Mouse (Mus musculus) limb, embryonic 11.5 days (tissue): ENCODE data around the gene Pmpca. TPM values are rescaled to one million over a fixed set of nuclear protein-coding genes. Genes with fewer than 3 reads are reported as not detected.

Source experiments
- ATAC-seq: fragments of 200-750 bp; cut with Nextera tagmentation; 2 replicates; pipeline ENCODE4 v1.8.0; 2017; ENCODE audit warnings: low read depth; ENCODE audit not compliant: insufficient number of reproducible peaks, low FRiP score, low TSS enrichment
- DNase-seq: peaks from one replicate; pipeline ENCODE4 v3.0.0-alpha.2; 2015; ENCODE audit warnings: low spot score
- H3K27ac ChIP-seq: fragments of 300-500 bp; sonication (generic); replicated peaks from 2 replicates; pipeline ENCODE4 v1.5.1; 2014; ENCODE audit warnings: low read depth, mild to moderate bottlenecking, low read length
- H3K27me3 ChIP-seq: fragments of 300-500 bp; sonication (generic); 2 replicates; pipeline ENCODE4 v1.6.1; 2014; ENCODE audit warnings: mild to moderate bottlenecking, low read length, mixed read lengths; ENCODE audit not compliant: control insufficient read depth, insufficient read depth
- H3K36me3 ChIP-seq: fragments of 300-500 bp; sonication (generic); 2 replicates; pipeline ENCODE4 v1.6.1; 2014; ENCODE audit warnings: mild to moderate bottlenecking, low read length, moderate library complexity, mixed read lengths; ENCODE audit not compliant: control insufficient read depth, insufficient read depth
- H3K4me1 ChIP-seq: fragments of 300-500 bp; sonication (generic); 2 replicates; pipeline ENCODE4 v1.6.1; 2014; ENCODE audit warnings: low read length, mixed read lengths; ENCODE audit not compliant: control insufficient read depth, insufficient read depth
- H3K4me2 ChIP-seq: fragments of 300-500 bp; sonication (generic); 2 replicates; pipeline ENCODE4 v1.6.1; 2014; ENCODE audit warnings: low read depth, mild to moderate bottlenecking, moderate library complexity; ENCODE audit not compliant: severe bottlenecking
- H3K4me3 ChIP-seq: fragments of 300-500 bp; sonication (generic); 2 replicates; pipeline ENCODE4 v1.5.1; 2014; ENCODE audit warnings: low read depth, low read length
- H3K9ac ChIP-seq: fragments of 300-500 bp; sonication (generic); 2 replicates; pipeline ENCODE4 v1.6.1; 2014; ENCODE audit warnings: mild to moderate bottlenecking, low read length
- H3K9me3 ChIP-seq: fragments of 300-500 bp; sonication (generic); 2 replicates; pipeline ENCODE4 v1.6.1; 2016; ENCODE audit warnings: low read length; ENCODE audit not compliant: control insufficient read depth
- WGBS: fragments of 180-500 bp; shearing (Covaris S2); extraction: QIAGEN DNeasy Blood & Tissue Kit; methylation state at CpG from one replicate; pipeline ENCODE4 v1.1.7; 2014; 5-methylcytosine and 5-hydroxymethylcytosine counted together
- polyA plus RNA-seq: library from polyadenylated mRNA; unstranded; fragments of >200 nt; fragmentation: Nextera tagmentation; extraction: Ambion mirVana; gene quantifications from 2 replicates; pipeline ENCODE4 v1.2.1, GENCODE M21; 2014

Gene Pmpca
- polyA plus RNA-seq, 1 experiment from 2014 or later: 99.8 TPM

GRCm38 (mm10) chr2:26403306-26403705 lies 14.2 kb downstream of the Pmpca start:
- Histone ChIP-seq H3K4me2 (no peak overlapping the region), H3K4me1 (peaks cover 19% of the 10 kb centered on the region), H3K9ac (no peak overlapping the region), H3K4me3 (no peak overlapping the region), H3K9me3 (no peaks in the 10 kb centered on the region), H3K27ac (no peak overlapping the region), H3K27me3 (no peaks in the 10 kb centered on the region), H3K36me3 (peaks cover 30% of the 10 kb centered on the region)
- no peak for DNase-seq
- WGBS: 73% methylated on average over 8 of the region's 8 CpGs
- no peak for ATAC-seq

- DNase-seq (peak; percentile 100), ATAC-seq (peak; percentile 93)
- Histone ChIP-seq H3K27ac (peak within 1 kb of the TSS; percentile 56; the same call in 1 of the 2 replicates), H3K27me3 (no peaks in the 10 kb centered on the region), H3K36me3 (peaks cover 18% of the 10 kb centered on the region), H3K9me3 (no peaks in the 10 kb centered on the region), H3K4me3 (peak within 1 kb of the TSS; percentile 94), H3K4me1 (peaks cover 21% of the 10 kb centered on the region), H3K9ac (peak within 1 kb of the TSS; percentile 93), H3K4me2 (peak within 1 kb of the TSS; percentile 94)
- WGBS: under 1% methylated on average over 57 of the region's 57 CpGs
Observed at GRCm38 (mm10) chr2:26408515-26409356, 19.6 kb downstream of the Pmpca start, which contains the start of gene Inpp5e. Gene Inpp5e (minus strand): TSS chr2:26409203.

DNA sequence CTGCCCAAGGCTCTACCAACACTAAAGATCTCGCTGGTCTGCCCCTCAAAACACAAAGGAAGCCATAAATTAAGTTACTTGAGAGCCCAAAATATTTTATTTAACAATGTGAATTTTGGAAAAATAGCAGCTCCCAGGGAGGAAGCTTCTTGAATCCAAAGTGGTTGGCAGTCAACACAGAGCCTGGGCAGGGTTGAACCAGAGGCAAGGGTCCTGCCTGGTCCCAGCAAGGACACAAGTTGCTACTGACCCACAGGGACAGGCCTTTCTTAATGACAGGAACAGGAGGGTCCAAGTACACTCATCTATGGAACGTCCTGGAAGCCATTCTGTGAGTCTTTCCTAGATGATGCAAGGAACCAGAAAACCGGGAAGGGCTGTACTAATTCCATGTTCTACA lies 20.2 kb downstream of the Pmpca start:
- peaks cover 21% of the 10 kb centered on the region for H3K4me1 ChIP-seq
- no peaks in the 10 kb centered on the region for H3K9me3 ChIP-seq
- H3K36me3 ChIP-seq: peaks cover 22% of the 10 kb centered on the region
- DNase-seq (no peak), ATAC-seq (no peak)
- WGBS: 59% methylated on average over 3 of the region's 3 CpGs
- H3K27me3 ChIP-seq: no peaks in the 10 kb centered on the region
- peak overlapping the region; percentile 93; the same call in 1 of the 2 replicates for H3K9ac ChIP-seq
- peak overlapping the region; percentile 94 for H3K4me3 ChIP-seq
- H3K4me2 ChIP-seq: peak overlapping the region; percentile 94; the same call in 1 of the 2 replicates
- H3K27ac ChIP-seq: no peak overlapping the region

GRCm38 (mm10) chr2:26410091-26410490 lies 21.0 kb downstream of the Pmpca start:
- H3K9ac ChIP-seq: no peak overlapping the region
- no peaks in the 10 kb centered on the region for H3K27me3 ChIP-seq
- no peak overlapping the region for H3K27ac ChIP-seq
- no peak for DNase-seq
- peaks cover 24% of the 10 kb centered on the region for H3K36me3 ChIP-seq
- no peak for ATAC-seq
- no peak overlapping the region for H3K4me2 ChIP-seq
- 77% methylated on average over 5 of the region's 5 CpGs for WGBS
- H3K9me3 ChIP-seq: no peaks in the 10 kb centered on the region
- H3K4me1 ChIP-seq: peaks cover 21% of the 10 kb centered on the region
- H3K4me3 ChIP-seq: no peak overlapping the region

GRCm38 (mm10) chr2:26410931-26411411 lies 21.8 kb downstream of the Pmpca start:
- H3K4me2 ChIP-seq: no peak overlapping the region
- H3K9me3 ChIP-seq: no peaks in the 10 kb centered on the region
- no peak overlapping the region for H3K9ac ChIP-seq
- H3K27me3 ChIP-seq: no peaks in the 10 kb centered on the region
- H3K4me3 ChIP-seq: no peak overlapping the region
- H3K4me1 ChIP-seq: peaks cover 21% of the 10 kb centered on the region
- ATAC-seq (no peak), DNase-seq (no peak)
- H3K27ac ChIP-seq: no peak overlapping the region
- peaks cover 26% of the 10 kb centered on the region for H3K36me3 ChIP-seq
- WGBS: 87% methylated on average over 4 of the region's 5 CpGs

DNA sequence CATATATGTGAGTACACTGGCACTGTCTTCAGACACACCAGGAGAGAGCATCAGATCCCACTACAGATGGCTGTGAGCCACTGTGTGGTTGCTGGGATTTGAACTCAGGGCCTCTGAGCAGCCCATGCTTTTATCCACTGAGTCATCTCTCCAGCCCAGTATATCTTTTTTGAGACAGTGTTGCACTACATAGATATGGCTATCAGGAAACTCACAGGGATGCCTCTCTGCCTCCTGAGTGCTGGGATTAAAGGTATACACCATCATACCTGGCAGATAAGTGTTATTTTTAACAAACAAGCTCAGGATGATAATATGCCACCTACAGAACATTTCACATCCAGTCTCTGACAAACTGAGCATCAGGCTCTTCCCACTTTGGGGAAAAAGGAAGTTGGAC lies 27.9 kb downstream of the Pmpca start:
- Histone ChIP-seq H3K4me2 (no peak overlapping the region), H3K4me1 (no peaks in the 10 kb centered on the region), H3K9ac (no peak overlapping the region), H3K36me3 (peaks cover 29% of the 10 kb centered on the region), H3K27me3 (no peaks in the 10 kb centered on the region), H3K9me3 (no peaks in the 10 kb centered on the region), H3K4me3 (no peak overlapping the region), H3K27ac (no peak overlapping the region)
- DNase-seq (no peak), ATAC-seq (no peak)

DNA sequence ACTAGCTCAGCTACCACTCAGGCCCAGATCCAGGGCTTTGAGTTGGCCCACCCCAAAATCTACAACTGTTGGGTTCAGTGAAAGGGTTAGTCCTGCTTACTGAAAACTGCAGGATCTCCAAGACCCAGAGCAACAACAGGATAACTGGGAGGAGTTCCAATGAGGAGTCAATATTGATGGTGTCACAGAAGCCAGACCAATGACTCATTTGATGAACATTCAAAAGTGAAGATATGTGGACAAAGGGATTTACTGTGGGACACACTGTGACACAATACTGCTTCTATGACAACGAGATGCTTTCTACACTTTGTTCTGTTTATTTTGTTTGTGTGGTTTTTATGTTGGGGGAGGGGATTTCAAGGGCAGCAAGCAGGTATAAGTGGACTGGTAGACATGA lies 29.0 kb downstream of the Pmpca start:
- Histone ChIP-seq H3K27me3 (no peaks in the 10 kb centered on the region), H3K9me3 (no peaks in the 10 kb centered on the region), H3K4me3 (no peak overlapping the region), H3K27ac (no peak overlapping the region), H3K4me1 (no peaks in the 10 kb centered on the region), H3K4me2 (no peak overlapping the region), H3K36me3 (peaks cover 35% of the 10 kb centered on the region), H3K9ac (no peak overlapping the region)
- 84% methylated on average over 1 of the region's 1 CpGs for WGBS
- DNase-seq: no peak
- ATAC-seq: no peak

DNA sequence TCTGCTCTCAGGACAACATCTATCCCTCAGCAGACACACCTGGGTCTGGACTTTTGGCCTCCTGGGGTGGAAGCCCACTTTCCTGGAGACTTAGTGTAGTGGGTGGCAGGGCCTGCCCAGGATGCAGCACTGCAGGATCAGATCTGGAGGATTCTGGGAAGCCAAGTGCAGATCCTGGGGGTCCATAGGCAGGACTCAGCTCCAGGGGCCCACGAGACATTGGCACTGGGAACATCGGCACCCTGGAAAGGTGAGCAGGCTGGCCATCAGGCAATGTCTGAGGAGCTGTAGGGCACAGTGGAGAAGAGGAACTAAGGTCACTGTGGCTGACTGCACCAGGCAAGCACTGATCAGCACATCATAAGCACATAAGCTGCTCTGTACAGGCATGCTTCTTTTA lies 32.8 kb downstream of the Pmpca start:
- no peak for DNase-seq
- Histone ChIP-seq H3K27ac (no peak overlapping the region), H3K27me3 (no peaks in the 10 kb centered on the region), H3K4me1 (no peaks in the 10 kb centered on the region), H3K4me2 (no peak overlapping the region), H3K4me3 (no peak overlapping the region), H3K9me3 (no peaks in the 10 kb centered on the region), H3K9ac (no peak overlapping the region), H3K36me3 (peaks cover 44% of the 10 kb centered on the region)
- ATAC-seq: no peak
- WGBS: 96% methylated on average over 2 of the region's 2 CpGs
